Mouse (Mus musculus) small intestine, adult 2 months (tissue): Measurements from ENCODE around the gene Ppp1r2.
A peak's percentile ranks its signal among the peaks of the same experiment; 100 is the strongest.

ENCODE experiments used
- CTCF ChIP-seq: fragments of 200-500 bp; IDR thresholded peaks from 2 replicates; pipeline ENCODE4 v1.5.1; 2012; ENCODE audit warnings: low read depth, mild to moderate bottlenecking, control low read depth, inconsistent platforms, low read length, moderate library complexity, mixed read lengths; ENCODE audit not compliant: insufficient replicate concordance, insufficient read length; ENCODE audit errors: extremely low read depth
- POLR2A ChIP-seq: fragments of 200-500 bp; IDR thresholded peaks from 2 replicates; pipeline ENCODE4 v1.6.1; 2012; ENCODE audit warnings: low read depth, mild to moderate bottlenecking, control low read depth, inconsistent platforms, low read length, moderate library complexity

- TF ChIP-seq POLR2A (peak; percentile 97), CTCF (no peak)
Observed at GRCm38 (mm10) chr16:31274674-31275460, at the start of gene Ppp1r2.
